Mouse (Mus musculus) liver, adult (tissue): Measurements from ENCODE around the gene Rhbdl3.
A peak's percentile ranks its signal among the peaks of the same experiment; 100 is the strongest.

ENCODE experiments used
- GATA4 ChIP-seq: IDR thresholded peaks from 2 replicates; pipeline ENCODE4 v1.6.1; 2014; ENCODE audit warnings: mild to moderate bottlenecking, low read length; ENCODE audit not compliant: insufficient replicate concordance

Rhbdl3 gene

GRCm38 (mm10) chr11:80342482-80342881 is 41.8 kb downstream of the Rhbdl3 start:
- no peak for TF ChIP-seq GATA4

DNA sequence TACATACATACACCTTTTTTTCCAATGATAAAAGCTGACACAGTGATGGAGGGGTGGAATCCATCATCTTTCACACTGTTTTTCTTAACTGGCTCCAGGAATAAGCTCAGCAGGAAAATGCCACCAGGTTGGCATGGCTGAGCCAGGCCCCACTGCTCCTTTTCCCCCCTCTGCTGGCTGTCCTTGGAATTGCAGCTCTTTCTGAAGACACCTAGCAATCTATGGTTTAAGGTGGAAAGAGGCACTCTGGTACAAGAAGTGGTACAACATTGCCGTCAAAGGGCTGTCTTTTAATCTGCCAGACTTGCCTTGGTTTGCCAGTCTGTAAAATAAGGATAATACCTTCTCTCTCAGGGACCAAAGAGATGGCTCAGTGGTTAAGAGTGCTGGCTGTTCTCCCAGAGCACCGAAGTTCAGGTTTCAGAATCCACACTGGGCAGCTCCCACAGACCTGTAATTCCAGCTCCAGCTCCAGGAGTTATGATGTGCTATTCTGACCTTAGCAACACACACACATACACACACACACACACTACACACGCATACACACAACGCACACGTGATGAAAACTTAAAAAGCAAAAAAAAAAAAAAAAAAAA is 51.2 kb downstream of the Rhbdl3 start:
- no peak for TF ChIP-seq GATA4

- TF ChIP-seq GATA4, result no peak
Measured at GRCm38 (mm10) chr11:80354832-80355231, 54.1 kb downstream of the Rhbdl3 start.

GRCm38 (mm10) chr11:80368949-80369348 is 68.2 kb downstream of the Rhbdl3 start:
- TF ChIP-seq GATA4, result no peak

DNA sequence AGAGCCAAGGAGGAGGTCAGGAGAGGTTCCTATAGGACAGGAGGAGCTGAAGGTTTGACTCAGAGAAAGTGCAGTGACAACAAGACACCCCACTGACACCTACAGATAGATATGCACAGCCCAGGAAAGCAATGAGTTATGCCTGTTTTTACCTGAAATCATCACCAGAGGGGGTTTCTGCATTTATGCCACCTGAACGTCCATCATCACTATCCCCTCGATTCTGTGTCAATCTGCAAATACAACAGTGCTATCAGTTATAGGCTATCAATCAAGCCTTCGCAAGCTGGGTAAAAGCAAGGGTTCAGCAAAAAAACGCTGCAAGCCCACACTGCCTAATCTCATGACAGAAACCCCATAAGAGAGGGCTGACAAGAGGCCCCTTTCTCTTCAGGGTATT is 75.9 kb downstream of the Rhbdl3 start:
- TF ChIP-seq GATA4, result no peak

DNA sequence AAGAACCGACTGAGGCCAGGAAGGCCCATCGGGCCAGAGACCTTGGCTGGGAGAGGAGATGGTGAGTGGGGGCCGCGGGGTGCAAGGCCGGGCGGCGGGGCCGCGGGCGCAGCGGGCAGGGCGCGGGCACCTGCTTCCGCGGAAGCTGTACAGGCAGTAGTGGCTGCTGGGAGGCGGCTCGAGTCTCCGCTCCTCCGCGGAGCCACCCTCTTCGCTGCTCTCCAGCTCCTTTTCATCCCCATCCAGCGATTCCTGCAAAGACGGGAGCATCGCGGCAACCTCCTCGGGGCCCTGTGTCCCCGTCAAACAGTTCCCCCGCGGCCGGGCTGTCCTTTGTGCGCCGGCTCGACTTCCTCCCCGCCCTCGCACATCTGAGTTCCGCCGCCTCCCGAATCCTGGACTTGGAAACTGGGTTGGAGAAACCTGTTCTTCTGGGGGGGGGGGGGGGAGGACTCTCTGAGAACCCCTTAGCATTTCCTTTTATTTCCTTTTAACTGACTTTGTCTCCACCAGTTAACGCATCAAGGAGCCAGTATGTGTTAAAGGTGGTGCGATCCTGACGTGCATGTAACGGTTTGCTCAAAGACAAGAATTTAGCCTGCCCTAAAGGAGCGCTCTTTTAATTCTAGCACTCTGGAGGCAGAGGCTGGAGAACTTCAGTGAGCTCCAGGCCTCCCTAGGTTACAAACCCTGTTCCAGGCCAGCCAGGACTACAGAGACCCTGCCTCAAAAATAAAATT is 77.2 kb downstream of the Rhbdl3 start, which contains the start of gene 5730455P16Rik:
Gene 5730455P16Rik (minus strand): TSS at position 323 of the 740 bp plus-strand sequence.
- no peak; the same call in 1 of the 2 replicates for TF ChIP-seq GATA4

GRCm38 (mm10) chr11:80382626-80383018 is 81.9 kb downstream of the Rhbdl3 start:
- peak; percentile 58; the same call in 1 of the 2 replicates for TF ChIP-seq GATA4

- peak; percentile 54; the same call in 1 of the 2 replicates for TF ChIP-seq GATA4
Measured at GRCm38 (mm10) chr11:80383019-80383625, 82.4 kb downstream of the Rhbdl3 start, which contains the start of gene Zfp207. TSS of gene Zfp207 (plus strand) at chr11:80383279.

GRCm38 (mm10) chr11:80383626-80384046 is 82.9 kb downstream of the Rhbdl3 start:
- peak; percentile 13; the same call in 1 of the 2 replicates for TF ChIP-seq GATA4

- no peak for TF ChIP-seq GATA4
Measured at GRCm38 (mm10) chr11:80384461-80384860, 83.7 kb downstream of the Rhbdl3 start.

- TF ChIP-seq GATA4, result no peak
Measured at GRCm38 (mm10) chr11:80385055-80385454, 84.3 kb downstream of the Rhbdl3 start.

- no peak for TF ChIP-seq GATA4
Measured at GRCm38 (mm10) chr11:80386790-80387189, 86.1 kb downstream of the Rhbdl3 start.

DNA sequence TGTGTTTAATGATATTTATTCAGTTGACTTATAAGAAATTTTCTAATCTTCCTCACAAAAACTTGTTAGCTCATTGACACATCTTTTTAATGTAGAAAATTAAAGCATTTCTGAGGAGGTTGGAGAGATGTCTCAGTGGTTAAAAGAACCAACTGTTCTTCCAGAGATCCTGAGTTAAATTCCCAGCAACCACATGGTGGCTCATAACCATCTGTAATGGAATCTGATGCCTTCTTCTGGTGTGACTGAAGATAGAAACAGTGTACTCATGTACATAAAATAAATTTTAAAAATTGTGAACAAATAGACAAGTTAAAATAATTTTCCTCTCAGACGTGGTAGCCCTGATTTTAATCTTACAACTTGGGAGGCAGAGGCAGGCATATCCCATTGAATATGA is 89.2 kb downstream of the Rhbdl3 start:
- no peak for TF ChIP-seq GATA4

- no peak for TF ChIP-seq GATA4
Measured at GRCm38 (mm10) chr11:80391407-80392120, 90.9 kb downstream of the Rhbdl3 start.

DNA sequence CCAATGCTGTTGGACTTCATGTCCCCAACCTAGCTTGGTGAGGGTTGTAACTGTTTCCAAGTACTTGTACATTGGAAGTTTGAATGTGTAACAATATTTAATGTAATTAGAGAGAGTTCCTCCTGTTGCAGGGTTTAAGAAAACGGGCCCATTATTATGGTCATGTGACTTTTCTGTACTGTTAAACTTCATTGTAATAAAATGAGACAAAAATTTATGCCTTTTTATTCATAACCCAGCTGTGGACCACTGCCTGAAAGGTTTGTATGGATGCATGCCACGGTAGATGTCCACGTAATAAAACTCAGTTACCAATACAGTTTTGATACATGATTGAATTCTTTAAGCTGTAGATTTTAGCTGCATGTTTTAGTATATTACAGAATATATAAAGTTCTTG is 95.2 kb downstream of the Rhbdl3 start:
- no peak for TF ChIP-seq GATA4
